Mouse (Mus musculus) brain, embryonic 14.5 days (tissue): Measurements from ENCODE around the gene Tnfrsf13c. TPM values are rescaled to one million over a fixed set of nuclear protein-coding genes. Genes with fewer than 3 reads are reported as not detected.

Experiments used
- DNase-seq: peaks from one replicate; pipeline ENCODE4 v3.0.0-alpha.2; 2011; ENCODE audit warnings: low read depth
- CTCF ChIP-seq: fragments of 200-500 bp; IDR thresholded peaks from 2 replicates; pipeline ENCODE4 v1.5.1; 2012; ENCODE audit warnings: inconsistent platforms, mild to moderate bottlenecking, moderate library complexity, borderline replicate concordance; ENCODE audit not compliant: insufficient read depth, insufficient read length; ENCODE audit errors: extremely low read depth
- POLR2A ChIP-seq: fragments of 200-500 bp; IDR thresholded peaks from 2 replicates; pipeline ENCODE4 v1.6.1; 2012; ENCODE audit warnings: mild to moderate bottlenecking, inconsistent platforms, borderline replicate concordance; ENCODE audit not compliant: poor library complexity, insufficient read depth, insufficient read length, severe bottlenecking; ENCODE audit errors: extremely low read depth
- polyA plus RNA-seq: library from polyadenylated mRNA; depleted of rRNA; stranded (reverse); fragments of >200 nt; gene quantifications from 2 replicates; pipeline ENCODE4 v1.2.3, GENCODE M21; 2012

Gene Tnfrsf13c
- polyA plus RNA-seq, 1 experiment, result 0.30 TPM

DNA sequence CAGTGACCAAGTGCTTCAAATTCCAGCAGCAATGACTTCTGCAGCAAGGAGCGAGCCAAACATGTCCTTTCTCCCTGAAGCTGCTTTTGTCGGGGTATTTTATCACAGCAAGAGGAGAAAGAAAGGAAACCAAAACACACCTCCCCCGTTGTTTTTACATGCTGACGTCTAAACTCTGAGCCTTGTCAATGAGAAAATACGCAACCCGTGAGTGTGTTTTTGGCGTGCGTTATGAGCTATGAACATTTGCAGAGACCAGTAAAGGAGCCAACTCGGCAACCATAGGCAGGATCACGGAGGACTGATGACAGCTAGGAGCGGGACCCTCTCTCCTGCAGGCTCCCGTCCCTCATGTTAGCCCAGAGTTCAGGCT is 19.6 kb upstream of the Tnfrsf13c start:
- TF ChIP-seq CTCF (no peak), POLR2A (no peak)
- no peak for DNase-seq

DNA sequence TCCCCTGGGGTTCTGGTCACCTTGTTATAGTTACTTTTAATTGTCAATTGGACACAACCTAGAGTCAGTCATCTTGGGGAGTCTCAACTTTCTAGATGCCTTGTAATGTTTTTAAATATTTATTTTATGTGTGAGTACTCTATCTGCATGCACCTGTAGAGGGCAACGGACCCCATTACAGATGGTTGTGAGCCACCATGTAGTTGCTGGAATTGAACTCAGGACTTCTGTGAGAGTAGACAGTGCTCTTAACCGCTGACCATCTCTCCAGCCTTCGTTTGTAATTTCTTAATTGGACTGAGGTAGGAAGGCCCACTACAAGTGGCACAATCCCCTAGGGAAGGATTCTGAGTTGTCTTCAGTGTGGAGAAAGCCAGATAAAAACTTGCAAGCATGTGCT is 19.1 kb upstream of the Tnfrsf13c start:
- TF ChIP-seq CTCF, result no peak
- no peak for TF ChIP-seq POLR2A
- no peak for DNase-seq

DNA sequence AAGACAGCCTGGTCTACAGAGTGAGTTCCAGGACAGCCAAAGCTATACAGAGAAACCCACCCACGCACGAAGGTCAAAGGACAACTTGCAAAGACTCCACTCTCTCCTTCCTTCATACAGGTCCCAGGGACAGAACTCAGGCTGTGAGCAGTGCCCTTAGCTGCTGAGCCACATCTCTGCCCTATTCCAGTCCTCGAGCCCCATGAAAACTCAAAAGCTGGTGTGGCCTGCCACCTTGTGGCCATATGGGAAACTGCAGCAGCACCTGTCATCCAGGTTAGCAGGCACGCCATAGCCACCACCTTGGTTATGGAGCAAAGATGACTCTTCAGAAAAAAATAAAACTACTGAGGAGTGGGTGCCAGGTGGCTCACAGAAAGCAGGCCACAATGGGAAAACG is 12.4 kb upstream of the Tnfrsf13c start:
- TF ChIP-seq CTCF, result peak; percentile 99
- TF ChIP-seq POLR2A, result no peak
- peak; percentile 83 for DNase-seq

DNA sequence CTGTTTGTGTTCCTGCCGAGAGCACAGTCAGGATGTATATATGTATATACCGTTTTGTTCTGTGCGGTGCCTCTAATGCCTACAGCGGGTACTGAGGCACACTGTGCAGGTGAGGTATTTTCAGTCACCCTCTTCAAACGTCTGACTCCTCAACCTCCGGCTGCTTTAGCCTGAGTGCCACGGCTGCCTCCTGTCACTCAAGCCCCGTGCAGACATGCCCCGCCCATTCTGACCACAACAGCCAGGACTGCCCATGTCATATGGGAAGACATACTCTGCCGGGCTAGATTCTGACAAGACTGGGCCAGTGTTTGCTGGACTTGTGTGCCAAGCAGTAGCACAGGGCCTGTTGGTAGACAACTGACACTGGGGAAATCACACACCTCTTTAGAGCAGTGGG is 11.5 kb upstream of the Tnfrsf13c start:
- DNase-seq, result no peak
- TF ChIP-seq POLR2A (no peak), CTCF (no peak)

DNA sequence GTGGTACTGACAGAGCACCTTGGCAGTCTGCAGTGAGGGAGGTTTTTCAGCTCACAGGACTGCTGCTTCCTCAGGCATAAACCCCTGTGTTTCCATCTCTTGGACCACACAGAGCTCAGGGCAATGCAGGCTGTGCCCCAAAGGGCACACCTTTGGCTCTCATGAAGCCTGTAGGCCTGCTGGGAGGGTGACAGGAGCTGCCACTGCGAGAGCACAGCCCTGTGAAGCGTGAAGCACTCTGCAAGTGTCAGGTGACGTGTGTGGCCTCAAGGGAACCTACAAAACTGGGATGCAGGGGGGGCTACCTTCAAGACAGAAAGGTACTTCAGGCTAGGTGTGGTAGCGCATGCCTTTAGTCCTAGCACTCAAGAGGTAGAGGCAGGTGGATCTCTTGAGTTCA is 8.5 kb upstream of the Tnfrsf13c start:
- no peak for DNase-seq
- TF ChIP-seq CTCF (no peak), POLR2A (no peak)

DNA sequence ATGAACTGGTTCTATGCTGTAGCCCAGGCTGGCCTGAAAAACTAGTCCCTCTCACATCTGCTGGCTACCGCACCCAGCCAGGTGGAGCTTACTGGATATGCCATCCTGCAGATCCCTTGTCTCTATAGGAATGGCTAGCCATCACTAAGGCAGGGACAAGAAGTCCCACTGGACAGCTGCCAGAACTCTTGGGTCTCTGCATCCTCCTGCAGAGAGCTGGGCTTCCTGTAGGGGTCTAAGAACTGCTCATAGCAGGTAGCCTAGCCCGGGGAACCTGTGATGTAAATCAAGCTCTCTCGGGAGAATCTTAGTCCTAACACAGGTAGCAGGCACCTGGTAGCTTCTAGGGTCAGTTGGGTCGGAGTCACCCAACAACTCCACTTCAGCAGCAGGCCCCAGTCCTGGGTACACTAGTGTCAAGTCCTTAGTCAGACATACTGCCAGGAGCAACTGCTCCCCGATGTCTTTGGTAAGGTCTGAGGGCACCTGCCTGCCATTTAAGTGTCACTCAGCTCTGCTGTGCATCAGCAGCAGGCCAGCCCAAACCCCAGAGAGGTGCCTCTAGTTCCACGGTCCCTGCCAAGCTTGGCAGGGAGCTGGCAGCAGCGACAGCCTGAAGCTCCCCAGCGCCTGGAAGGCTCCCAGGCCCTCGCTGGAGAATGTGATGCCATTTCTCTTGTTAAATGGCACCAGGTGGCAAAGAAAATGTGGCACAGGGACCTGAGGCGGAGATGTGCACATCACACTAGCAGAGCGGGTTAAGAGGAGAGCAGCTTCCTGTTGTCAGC is 7.6 kb upstream of the Tnfrsf13c start:
- TF ChIP-seq CTCF, result no peak
- TF ChIP-seq POLR2A, result no peak
- DNase-seq, result peak; percentile 81

DNA sequence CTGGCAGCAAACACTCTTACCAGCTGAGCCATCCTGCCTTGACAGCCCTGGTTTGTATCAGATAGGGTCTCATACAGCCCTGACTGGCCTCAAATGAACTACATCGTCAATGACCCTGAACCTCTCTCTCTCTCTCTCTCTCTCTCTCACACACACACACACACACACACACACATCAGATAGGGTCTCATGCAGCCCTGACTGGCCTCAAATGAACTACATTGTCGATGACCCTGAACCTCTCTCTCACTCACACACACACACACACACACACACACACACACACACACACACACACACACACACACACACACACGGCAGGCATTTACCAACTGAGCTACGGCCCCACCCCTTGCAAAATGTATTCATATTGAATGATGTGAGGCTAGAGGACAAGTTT is 6.9 kb upstream of the Tnfrsf13c start:
- TF ChIP-seq POLR2A (no peak), CTCF (no peak)
- DNase-seq, result no peak

DNA sequence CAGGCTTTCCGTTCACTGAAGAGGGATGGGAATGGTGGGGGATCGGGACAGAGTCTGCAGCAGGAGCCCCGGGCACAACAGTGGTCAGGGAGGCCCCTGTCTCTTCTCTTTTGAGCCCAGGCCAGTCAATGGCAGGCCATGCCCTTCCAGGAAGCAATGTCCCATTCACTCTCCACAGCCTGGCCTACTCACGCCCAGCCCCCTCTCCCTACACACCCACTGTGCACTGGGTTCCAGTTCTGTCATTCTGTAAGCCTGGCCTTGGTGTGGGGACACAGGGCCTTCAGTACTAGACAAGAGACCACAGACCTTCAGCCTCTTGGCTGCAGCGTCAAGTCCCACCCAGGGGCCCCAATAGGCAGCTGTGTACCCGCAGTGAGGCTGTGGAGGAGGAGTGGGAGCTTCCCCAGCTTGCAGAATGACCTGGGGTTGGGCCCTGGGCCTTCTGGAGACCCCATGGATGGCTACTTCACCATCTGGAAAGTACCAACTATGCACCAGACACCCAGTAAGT is 6.0 kb upstream of the Tnfrsf13c start:
- TF ChIP-seq POLR2A, result no peak
- no peak for TF ChIP-seq CTCF

DNA sequence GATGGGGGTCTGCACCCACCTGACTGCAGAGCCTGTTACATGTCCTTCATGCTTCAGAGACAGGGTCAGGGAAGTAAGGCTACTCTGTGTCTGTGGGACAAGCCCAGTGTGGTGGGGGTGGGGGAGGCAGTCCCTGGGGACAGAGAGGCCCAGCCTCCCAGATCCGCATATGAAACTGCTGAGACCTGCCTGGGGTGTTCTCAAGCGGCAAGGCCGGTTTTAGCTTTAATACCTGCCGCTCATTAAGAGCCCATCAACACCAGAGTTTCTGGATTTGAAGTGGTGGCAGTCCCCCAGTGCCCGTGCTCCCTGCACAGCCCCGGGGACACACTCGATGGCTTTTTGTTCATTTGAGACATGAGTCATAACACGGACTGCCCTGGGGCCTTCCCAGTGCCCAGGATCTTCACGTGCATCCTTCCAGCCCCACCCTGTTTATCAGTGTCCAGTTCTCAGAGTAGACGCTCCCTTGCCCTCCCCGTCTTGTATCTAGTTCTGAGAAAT is 5.4 kb upstream of the Tnfrsf13c start:
- TF ChIP-seq CTCF, result no peak
- no peak for TF ChIP-seq POLR2A
- no peak for DNase-seq

More for the DNA sequence above, 6.0 kb upstream of the Tnfrsf13c start:
- no peak for DNase-seq

DNA sequence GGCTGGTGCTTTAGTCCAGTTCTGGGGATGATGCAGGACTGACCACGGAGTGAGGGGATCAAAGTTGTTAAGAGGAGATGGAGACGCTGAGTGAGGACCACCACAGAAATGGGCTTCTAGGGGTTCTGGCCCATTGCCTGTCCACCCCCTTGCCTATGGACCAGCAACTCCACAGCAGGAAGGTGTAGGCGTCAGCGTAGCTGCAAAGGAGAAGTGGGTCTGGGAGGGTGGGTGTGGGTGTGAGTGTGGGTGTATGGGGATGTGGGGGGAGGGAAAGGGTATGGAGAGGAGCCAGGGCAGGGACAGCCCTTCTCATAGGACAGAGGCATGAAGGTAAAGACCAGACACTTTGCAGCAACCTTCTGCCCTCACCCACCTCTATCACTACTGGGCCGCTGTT is 1.6 kb upstream of the Tnfrsf13c start:
- TF ChIP-seq POLR2A (no peak), CTCF (no peak)
- DNase-seq, result no peak

DNA sequence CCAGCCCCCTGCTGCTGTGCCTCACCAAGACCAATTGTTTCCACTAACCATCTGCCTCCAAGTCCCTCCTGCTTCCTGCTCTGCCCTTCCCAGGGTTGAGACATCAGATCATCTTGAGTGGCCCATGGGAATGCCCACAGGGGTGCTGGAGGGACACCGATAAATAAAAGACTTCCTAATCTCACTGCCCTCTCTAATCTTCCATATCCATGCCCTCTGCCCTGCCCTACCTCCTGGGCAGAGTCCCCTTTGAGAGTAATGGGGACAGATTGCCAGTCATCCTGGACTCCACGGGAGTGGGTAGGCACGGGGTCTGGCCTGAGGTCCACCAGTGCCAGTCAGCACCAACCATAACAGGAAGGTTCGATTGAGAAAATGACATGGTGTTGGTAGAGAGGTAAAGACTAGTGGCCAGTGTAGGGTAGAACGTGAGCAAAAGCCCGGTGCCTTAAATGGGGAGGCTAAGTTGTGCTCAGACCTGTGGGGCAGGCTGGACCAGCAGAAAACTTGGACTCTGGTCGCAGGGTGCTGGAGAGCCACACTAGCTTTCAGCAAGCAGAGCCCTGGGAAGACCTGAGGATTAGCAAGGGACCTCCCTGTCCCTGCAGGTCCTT is 540 bp upstream of the Tnfrsf13c start:
- no peak for TF ChIP-seq CTCF
- no peak for TF ChIP-seq POLR2A
- DNase-seq, result no peak

DNA sequence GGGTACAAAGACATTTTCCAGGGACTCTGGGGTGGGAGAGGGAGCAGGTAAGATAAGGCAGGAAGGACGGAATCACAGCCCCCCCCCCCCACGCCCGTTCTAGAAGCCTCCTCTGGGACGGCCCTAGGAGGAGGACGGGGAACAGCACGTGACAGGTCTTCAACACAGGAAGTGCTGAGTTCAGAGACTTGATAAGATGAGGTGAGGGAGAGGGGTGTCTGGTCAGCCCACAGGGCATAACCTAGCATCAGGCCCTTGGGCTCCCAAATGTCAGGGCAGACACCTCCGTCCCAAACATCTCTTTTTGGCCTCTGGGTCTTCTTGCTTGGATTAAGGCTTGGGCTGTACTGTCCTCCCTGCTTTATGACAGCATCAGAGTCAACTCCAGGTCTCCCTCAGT is 918 bp downstream of the Tnfrsf13c start:
- TF ChIP-seq POLR2A (no peak), CTCF (no peak)
- no peak for DNase-seq
